Mouse (Mus musculus) midbrain, embryonic 11.5 days (tissue): ENCODE results near the gene Slc39a2. TPM values are rescaled to one million over a fixed set of nuclear protein-coding genes. Genes with fewer than 3 reads are reported as not detected.
A peak's percentile ranks its signal among the peaks of the same experiment; 100 is the strongest.
"Not testable (repeated sequence)": the region's sequence is repeated elsewhere in the genome, so short reads cannot be mapped to it uniquely, and the experiment has no call there.

Experiments used
- ATAC-seq: fragments of 200-750 bp; cut with Nextera tagmentation; 2 replicates; pipeline ENCODE4 v1.8.0; 2017; ENCODE audit warnings: moderate TSS enrichment, moderate library complexity; ENCODE audit not compliant: low FRiP score
- DNase-seq: peaks from one replicate; pipeline ENCODE4 v3.0.0; 2015; ENCODE audit warnings: low spot score; ENCODE audit errors: missing footprints
- H3K27ac ChIP-seq: fragments of 300-500 bp; sonication (generic); 2 replicates; pipeline ENCODE4 v1.5.1; 2014; ENCODE audit warnings: low read depth, low read length
- H3K27me3 ChIP-seq: fragments of 300-500 bp; sonication (generic); 2 replicates; pipeline ENCODE4 v1.6.1; 2014; ENCODE audit warnings: mild to moderate bottlenecking, low read length, moderate library complexity, mixed read lengths; ENCODE audit not compliant: control insufficient read depth, insufficient read depth
- H3K36me3 ChIP-seq: fragments of 300-500 bp; sonication (generic); 2 replicates; pipeline ENCODE4 v1.6.1; 2014; ENCODE audit warnings: mild to moderate bottlenecking, low read length, moderate library complexity, mixed read lengths; ENCODE audit not compliant: control insufficient read depth, insufficient read depth
- H3K4me1 ChIP-seq: fragments of 300-500 bp; sonication (generic); 2 replicates; pipeline ENCODE4 v1.6.1; 2014; ENCODE audit warnings: low read length; ENCODE audit not compliant: control insufficient read depth, insufficient read depth
- H3K4me2 ChIP-seq: fragments of 300-500 bp; sonication (generic); 2 replicates; pipeline ENCODE4 v1.6.1; 2014; ENCODE audit warnings: mild to moderate bottlenecking, moderate library complexity
- H3K4me3 ChIP-seq: fragments of 300-500 bp; sonication (generic); 2 replicates; pipeline ENCODE4 v1.5.1; 2014; ENCODE audit warnings: low read depth, low read length
- H3K9ac ChIP-seq: fragments of 300-500 bp; sonication (generic); 2 replicates; pipeline ENCODE4 v1.6.1; 2014; ENCODE audit warnings: low read length
- H3K9me3 ChIP-seq: fragments of 300-500 bp; sonication (generic); 2 replicates; pipeline ENCODE4 v1.6.1; 2016; ENCODE audit warnings: low read length; ENCODE audit not compliant: control insufficient read depth
- WGBS: fragments of 180-500 bp; shearing (Covaris S2); extraction: QIAGEN DNeasy Blood & Tissue Kit; methylation state at CpG from one replicate; pipeline ENCODE4 v1.1.7; 2014; 5-methylcytosine and 5-hydroxymethylcytosine counted together
- polyA plus RNA-seq: library from polyadenylated mRNA; unstranded; fragments of >200 nt; fragmentation: Nextera tagmentation; extraction: Ambion mirVana; gene quantifications from 2 replicates; pipeline ENCODE4 v1.2.1, GENCODE M21; 2014

Slc39a2 gene
- polyA plus RNA-seq, 1 experiment from 2014 or later: 0.41 TPM

- Histone ChIP-seq H3K36me3 (no peaks in the 10 kb centered on the region), H3K4me2 (no peak overlapping the region), H3K27ac (no peak overlapping the region), H3K4me3 (no peak overlapping the region), H3K27me3 (no peaks in the 10 kb centered on the region), H3K9me3 (no peaks in the 10 kb centered on the region), H3K9ac (no peak overlapping the region), H3K4me1 (no peaks in the 10 kb centered on the region)
- no peak for ATAC-seq
- DNase-seq: no peak
- WGBS: 77% methylated on average over 2 of the region's 2 CpGs
Measured at GRCm38 (mm10) chr14:51922910-51923309, 30.2 kb downstream of the Slc39a2 start.

GRCm38 (mm10) chr14:51923492-51923891, 30.8 kb downstream of the Slc39a2 start:
- 78% methylated on average over 4 of the region's 4 CpGs for WGBS
- Histone ChIP-seq H3K4me2 (no peak overlapping the region), H3K36me3 (no peaks in the 10 kb centered on the region), H3K9me3 (no peaks in the 10 kb centered on the region), H3K9ac (no peak overlapping the region), H3K4me1 (no peaks in the 10 kb centered on the region), H3K27ac (no peak overlapping the region), H3K27me3 (no peaks in the 10 kb centered on the region), H3K4me3 (no peak overlapping the region)
- ATAC-seq (no peak), DNase-seq (no peak)

- WGBS: 94% methylated on average over 11 of the region's 11 CpGs
- not testable (repeated sequence) for ATAC-seq, H3K27me3 ChIP-seq, H3K4me1 ChIP-seq, H3K4me3 ChIP-seq, H3K27ac ChIP-seq, H3K4me2 ChIP-seq, H3K9me3 ChIP-seq, H3K9ac ChIP-seq, H3K36me3 ChIP-seq
- DNase-seq: peak; percentile 60
Measured at GRCm38 (mm10) chr14:51926930-51927329, 34.2 kb downstream of the Slc39a2 start.

- DNase-seq: no peak
Measured at GRCm38 (mm10) chr14:51929309-51929943, 36.7 kb downstream of the Slc39a2 start.

GRCm38 (mm10) chr14:51929968-51930367, 37.3 kb downstream of the Slc39a2 start:
- 74% methylated on average over 9 of the region's 9 CpGs for WGBS
- Histone ChIP-seq H3K9ac (no peak overlapping the region), H3K27me3 (no peaks in the 10 kb centered on the region), H3K27ac (no peak overlapping the region), H3K36me3 (no peaks in the 10 kb centered on the region), H3K4me2 (no peak overlapping the region), H3K9me3 (no peaks in the 10 kb centered on the region), H3K4me1 (no peaks in the 10 kb centered on the region), H3K4me3 (no peak overlapping the region)
- DNase-seq (peak; percentile 66), ATAC-seq (no peak)

More at GRCm38 (mm10) chr14:51929309-51929943, 36.7 kb downstream of the Slc39a2 start:
- WGBS: 84% methylated on average over 8 of the region's 8 CpGs
- Histone ChIP-seq H3K9me3 (no peaks in the 10 kb centered on the region), H3K4me2 (no peak overlapping the region), H3K9ac (no peak overlapping the region), H3K27me3 (no peaks in the 10 kb centered on the region), H3K4me1 (no peaks in the 10 kb centered on the region), H3K4me3 (no peak overlapping the region), H3K27ac (no peak overlapping the region), H3K36me3 (no peaks in the 10 kb centered on the region)
- ATAC-seq: no peak

GRCm38 (mm10) chr14:51930824-51931223, 38.1 kb downstream of the Slc39a2 start:
- Histone ChIP-seq H3K36me3 (no peaks in the 10 kb centered on the region), H3K4me3 (no peak overlapping the region), H3K9me3 (no peaks in the 10 kb centered on the region), H3K9ac (no peak overlapping the region), H3K27ac (no peak overlapping the region), H3K27me3 (no peaks in the 10 kb centered on the region), H3K4me1 (no peaks in the 10 kb centered on the region), H3K4me2 (no peak overlapping the region)
- DNase-seq: peak; percentile 84
- ATAC-seq: peak; percentile 73; the same call in 1 of the 2 replicates
- 37% methylated on average over 5 of the region's 5 CpGs for WGBS

- Histone ChIP-seq H3K9me3 (no peaks in the 10 kb centered on the region), H3K4me2 (no peak overlapping the region), H3K9ac (no peak overlapping the region), H3K4me1 (no peaks in the 10 kb centered on the region), H3K4me3 (no peak overlapping the region), H3K36me3 (no peaks in the 10 kb centered on the region), H3K27me3 (no peaks in the 10 kb centered on the region), H3K27ac (no peak overlapping the region)
- 79% methylated on average over 10 of the region's 10 CpGs for WGBS
- ATAC-seq (no peak), DNase-seq (peak; percentile 54)
Measured at GRCm38 (mm10) chr14:51932092-51933020, 39.7 kb downstream of the Slc39a2 start.

- peak; percentile 30; the same call in 1 of the 2 replicates for ATAC-seq
- Histone ChIP-seq H3K36me3 (no peaks in the 10 kb centered on the region), H3K27me3 (no peaks in the 10 kb centered on the region), H3K4me2 (no peak overlapping the region), H3K4me1 (no peaks in the 10 kb centered on the region), H3K9ac (no peak overlapping the region), H3K4me3 (no peak overlapping the region), H3K9me3 (no peaks in the 10 kb centered on the region), H3K27ac (no peak overlapping the region)
- DNase-seq: no peak
- WGBS: 91% methylated on average over 9 of the region's 9 CpGs
Measured at GRCm38 (mm10) chr14:51939005-51939404, 46.3 kb downstream of the Slc39a2 start.

- H3K27me3 ChIP-seq: no peaks in the 10 kb centered on the region
- no peaks in the 10 kb centered on the region for H3K4me1 ChIP-seq
- H3K27ac ChIP-seq: no peak overlapping the region
- 48% methylated on average over 8 of the region's 8 CpGs for WGBS
- H3K36me3 ChIP-seq: no peaks in the 10 kb centered on the region
- H3K4me2 ChIP-seq: no peak overlapping the region
- H3K4me3 ChIP-seq: no peak overlapping the region
- DNase-seq (no peak), ATAC-seq (no peak)
- no peaks in the 10 kb centered on the region for H3K9me3 ChIP-seq
- no peak overlapping the region for H3K9ac ChIP-seq
Measured at GRCm38 (mm10) chr14:51940944-51941560, 48.4 kb downstream of the Slc39a2 start.
